Mouse (Mus musculus): ENCODE results near the gene Tmprss11g.

Gene Tmprss11g

GRCm38 (mm10) chr5:86518500-86518899 is at the start of gene Tmprss11g:
Tmprss11g (minus strand) TSS chr5:86518600.
- in situ Hi-C loops (cut with MboI, MseI) = no loop called here

- in situ Hi-C loops (cut with MboI, MseI) = no loop called here
Observed at GRCm38 (mm10) chr5:86546693-86547092, 28.3 kb upstream of the Tmprss11g start.

GRCm38 (mm10) chr5:86540601-86541000 is 22.2 kb upstream of the Tmprss11g start:
- in situ Hi-C loops (cut with MboI, MseI) = no loop called here

- in situ Hi-C loops (cut with MboI, MseI) = no loop called here
Observed at GRCm38 (mm10) chr5:86528725-86529124, 10.3 kb upstream of the Tmprss11g start.

GRCm38 (mm10) chr5:86511538-86511937 is 6.9 kb downstream of the Tmprss11g start:
- in situ Hi-C loops (cut with MboI, MseI) = no loop called here

- in situ Hi-C loops (cut with MboI, MseI) = no loop called here
Observed at GRCm38 (mm10) chr5:86493453-86493852, 24.9 kb downstream of the Tmprss11g start.

- in situ Hi-C loops (cut with MboI, MseI) = no loop called here
Observed at GRCm38 (mm10) chr5:86482562-86482961, 35.8 kb downstream of the Tmprss11g start.

- in situ Hi-C loops (cut with MboI, MseI) = no loop called here
Observed at GRCm38 (mm10) chr5:86482031-86482430, 36.4 kb downstream of the Tmprss11g start.

GRCm38 (mm10) chr5:86473859-86474258 is 44.5 kb downstream of the Tmprss11g start:
- in situ Hi-C loops (cut with MboI, MseI) = no loop called here

- in situ Hi-C loops (cut with MboI, MseI) = no loop called here
Observed at GRCm38 (mm10) chr5:86468890-86469289, 49.5 kb downstream of the Tmprss11g start, which contains the start of gene Tmprss11a. Tmprss11a (minus strand) TSS chr5:86468990.

- in situ Hi-C loops (cut with MboI, MseI) = loop anchor here in 1 of 2 experiments (25.0 kb wide), 1 partner anchor 1923 kb away; no protein-coding TSS in a partner anchor
Observed at GRCm38 (mm10) chr5:86439306-86439705, 79.1 kb downstream of the Tmprss11g start.

- in situ Hi-C loops (cut with MboI, MseI) = loop anchor here in 1 of 2 experiments (25.0 kb wide), 1 partner anchor 1924 kb away; no protein-coding TSS in a partner anchor
Observed at GRCm38 (mm10) chr5:86438548-86438947, 79.9 kb downstream of the Tmprss11g start.

Data from T-helper 17 cell (primary cell).